Mouse (Mus musculus) cerebellum, postnatal 25 days (tissue): ENCODE measurements around the gene Nat9.

ENCODE experiments used
- DNase-seq, 2 experiments: peaks; one replicate each; pipeline ENCODE4 v3.0.0; 2021; ENCODE audit warnings: mixed read lengths in 2 of 2

Gene Nat9

DNA sequence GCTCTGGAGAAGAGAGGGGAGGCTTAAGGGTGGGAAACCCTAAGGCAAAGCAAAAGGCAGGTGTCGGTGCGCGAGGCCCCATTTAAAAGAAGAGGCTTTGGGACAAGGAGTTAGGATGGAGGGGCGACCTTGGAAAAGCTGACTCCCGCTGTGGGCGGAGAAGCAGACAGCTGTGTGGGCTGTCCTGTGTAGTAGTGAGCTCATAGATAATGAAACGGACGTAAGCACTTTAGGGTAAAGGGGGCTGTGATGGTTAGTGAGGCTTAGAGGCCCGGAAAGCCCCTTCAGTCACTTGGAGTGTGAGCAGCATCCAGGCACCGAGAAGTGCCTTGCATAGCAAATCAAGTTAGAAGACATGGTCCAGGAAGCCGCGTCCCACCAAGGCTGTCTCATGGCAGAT lies at the start of gene Nat9:
Gene Nat9, minus strand, starts transcription at position 167 of the 400 bp plus-strand sequence.
- DNase-seq, result no peak

- DNase-seq, result no peak
These were observed 48.9 kb upstream of the Nat9 start for GRCm38 (mm10) chr11:115236570-115236969.

DNA sequence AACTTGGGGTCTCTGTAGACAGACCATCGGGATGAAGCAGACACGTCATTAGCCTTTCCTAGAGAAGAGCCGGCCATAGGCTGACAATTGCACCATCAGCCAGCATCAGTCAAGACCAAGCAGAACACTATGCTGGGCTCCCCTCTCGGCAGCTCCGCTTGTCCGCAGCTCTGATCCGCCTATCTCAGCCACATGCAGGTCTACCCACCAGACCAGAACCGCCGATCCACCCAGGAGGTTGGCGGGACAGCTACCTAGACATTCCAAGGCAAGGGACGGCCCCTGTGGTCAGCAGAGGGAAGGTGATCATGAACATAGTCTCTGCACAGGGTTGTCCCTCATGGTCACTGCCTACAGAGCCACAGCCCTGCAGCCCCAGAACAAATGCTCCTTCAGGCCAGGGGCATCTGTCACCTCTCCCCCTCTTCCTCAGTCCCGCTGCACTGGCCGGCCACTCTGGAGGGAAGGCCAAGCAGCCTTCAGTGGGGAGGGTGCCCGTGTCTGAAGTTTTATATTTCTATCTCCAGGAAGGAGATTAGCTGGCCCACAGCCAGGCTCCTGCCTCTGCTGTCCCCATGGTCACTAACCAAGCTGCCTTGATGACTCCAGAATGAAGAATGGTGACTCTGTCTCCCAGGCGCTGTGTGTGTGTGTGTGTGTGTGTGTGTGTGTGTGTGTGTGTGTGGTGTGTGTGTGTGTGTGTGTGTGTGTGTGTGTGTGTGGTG lies 46.8 kb upstream of the Nat9 start:
- DNase-seq, result peak; percentile 57 to 71

DNA sequence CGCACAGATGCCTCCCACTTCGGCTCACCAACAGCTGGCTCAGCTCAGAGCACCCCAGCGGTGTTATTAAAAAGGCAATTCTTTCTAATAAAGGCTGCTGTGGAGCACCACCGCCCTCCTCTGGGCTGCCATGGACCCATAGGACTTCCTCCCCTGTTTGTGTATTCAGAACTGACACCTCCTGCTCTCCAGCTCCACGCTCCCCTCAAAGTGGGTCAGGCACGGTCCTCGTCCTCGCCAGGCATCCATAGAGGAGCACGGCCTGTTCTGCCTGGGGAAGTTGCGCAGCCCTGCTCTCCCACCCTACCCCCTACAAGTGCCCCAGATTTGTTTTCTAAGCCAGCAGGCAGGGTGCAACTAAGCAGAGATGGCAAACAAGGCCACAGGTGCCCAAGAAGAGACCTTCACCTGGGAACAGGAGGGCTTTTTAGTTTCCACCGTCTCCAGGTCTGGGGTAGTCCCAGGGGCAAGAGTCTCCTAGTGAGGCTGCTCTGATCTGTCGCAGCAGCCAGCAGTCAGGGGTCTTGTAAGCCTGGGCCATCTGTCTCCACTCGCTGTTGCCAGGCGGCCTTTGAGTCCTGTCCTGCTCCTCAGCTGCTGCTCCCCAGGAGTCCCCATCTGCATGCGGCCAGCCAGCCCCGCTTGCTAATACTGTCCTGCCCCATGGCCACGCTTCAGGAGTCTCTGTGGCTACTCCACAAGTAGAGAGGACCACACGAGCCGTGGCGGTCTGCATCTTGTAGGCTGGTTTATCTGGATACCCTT lies 46.0 kb upstream of the Nat9 start:
- peak; percentile 64 to 66 for DNase-seq

DNA sequence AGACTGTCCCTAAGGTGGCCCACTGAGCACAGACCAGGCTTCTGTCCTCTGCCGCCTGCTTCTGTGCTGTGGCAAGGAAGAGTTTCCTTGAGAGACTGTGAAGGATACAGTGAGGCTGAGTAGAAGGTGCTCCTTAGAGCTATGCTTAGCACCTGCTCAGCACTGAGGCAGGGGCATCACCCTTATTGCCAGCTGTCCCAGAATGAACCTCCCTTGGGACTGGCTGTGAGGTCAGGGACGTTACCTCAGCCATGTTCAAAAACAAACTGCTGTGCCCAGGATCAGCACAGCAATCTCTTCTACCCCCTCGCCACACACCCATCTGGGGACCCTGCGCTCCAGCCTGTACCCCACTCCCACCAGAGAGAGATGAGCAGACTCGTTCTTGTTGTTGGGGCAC lies 45.2 kb upstream of the Nat9 start:
- DNase-seq, result no peak

- DNase-seq, result no peak
These were observed 44.3 kb upstream of the Nat9 start for GRCm38 (mm10) chr11:115231924-115232323.

- no peak for DNase-seq
These were observed 43.7 kb upstream of the Nat9 start for GRCm38 (mm10) chr11:115231168-115231915.

- no peak for DNase-seq
These were observed 41.6 kb upstream of the Nat9 start for GRCm38 (mm10) chr11:115229021-115229930.

- DNase-seq, result no peak
These were observed 40.8 kb upstream of the Nat9 start for GRCm38 (mm10) chr11:115228430-115228829.

- DNase-seq, result peak in 1 of 2 experiments; percentile 63
These were observed 40.0 kb upstream of the Nat9 start for GRCm38 (mm10) chr11:115227640-115228039.

GRCm38 (mm10) chr11:115226811-115227491 lies 39.3 kb upstream of the Nat9 start:
- DNase-seq, result peak; percentile 72 to 73

- no peak for DNase-seq
These were observed 37.6 kb upstream of the Nat9 start for GRCm38 (mm10) chr11:115225301-115225700.

DNA sequence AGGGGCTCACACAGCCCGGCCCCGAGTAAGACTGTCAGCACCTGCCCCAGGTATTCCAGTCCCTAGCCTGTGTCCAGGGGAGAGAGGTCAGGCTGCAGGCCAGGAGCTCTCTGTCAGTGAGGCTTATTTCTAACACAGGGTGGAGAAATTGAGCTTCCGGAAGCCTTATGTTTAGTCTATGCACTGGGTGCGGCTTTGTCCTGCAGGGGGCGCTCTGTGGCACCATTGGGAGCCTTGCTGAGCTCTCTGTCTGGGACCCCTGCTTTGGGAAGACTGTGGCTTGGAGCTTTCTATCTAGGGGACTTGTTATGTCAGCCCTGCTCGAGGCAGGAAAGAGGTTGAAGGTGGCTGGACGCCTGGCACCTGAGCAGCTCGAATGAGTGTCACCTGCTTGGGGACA lies 37.2 kb upstream of the Nat9 start:
- DNase-seq, result peak; percentile 74 to 84

DNA sequence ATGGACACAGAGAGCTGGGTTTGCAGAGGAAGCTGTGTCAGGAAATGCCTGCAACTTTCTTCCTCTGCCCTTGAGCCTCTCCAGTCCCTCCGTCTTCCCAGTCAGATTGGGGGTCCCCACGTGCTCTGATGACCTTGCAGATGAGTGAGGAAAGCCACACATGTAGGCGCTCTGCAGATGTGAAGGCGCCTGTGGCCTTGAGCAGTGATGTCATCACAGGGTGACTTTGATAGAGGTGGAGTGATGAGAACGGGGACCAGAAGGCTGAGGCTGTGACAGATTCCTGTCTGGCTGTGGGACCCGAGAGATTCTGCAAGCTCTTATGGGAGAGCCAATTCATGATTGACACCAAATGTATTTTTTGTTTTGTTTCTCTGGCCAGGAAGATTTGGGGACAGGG lies 36.2 kb upstream of the Nat9 start:
- no peak for DNase-seq

DNA sequence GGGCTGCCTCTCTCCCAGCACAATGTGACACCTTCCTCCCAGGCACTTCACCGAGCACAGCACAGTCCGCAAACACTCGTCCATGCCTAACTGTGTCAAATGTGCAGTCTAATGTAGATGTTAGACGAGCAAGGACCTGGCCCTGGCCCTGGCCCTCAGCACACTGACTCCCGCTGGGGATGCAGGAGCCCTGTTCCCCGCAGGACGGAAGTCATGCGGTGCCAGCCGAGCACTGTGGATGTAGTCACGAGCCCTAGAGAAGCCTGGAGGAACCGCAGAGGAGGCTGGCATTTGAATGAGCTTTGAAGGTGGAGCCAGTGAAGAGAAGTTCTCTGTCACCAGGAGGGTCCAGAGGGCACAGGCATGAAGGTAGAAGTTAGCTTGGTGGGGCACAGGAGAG lies 35.8 kb upstream of the Nat9 start:
- DNase-seq, result peak; percentile 67 to 68

DNA sequence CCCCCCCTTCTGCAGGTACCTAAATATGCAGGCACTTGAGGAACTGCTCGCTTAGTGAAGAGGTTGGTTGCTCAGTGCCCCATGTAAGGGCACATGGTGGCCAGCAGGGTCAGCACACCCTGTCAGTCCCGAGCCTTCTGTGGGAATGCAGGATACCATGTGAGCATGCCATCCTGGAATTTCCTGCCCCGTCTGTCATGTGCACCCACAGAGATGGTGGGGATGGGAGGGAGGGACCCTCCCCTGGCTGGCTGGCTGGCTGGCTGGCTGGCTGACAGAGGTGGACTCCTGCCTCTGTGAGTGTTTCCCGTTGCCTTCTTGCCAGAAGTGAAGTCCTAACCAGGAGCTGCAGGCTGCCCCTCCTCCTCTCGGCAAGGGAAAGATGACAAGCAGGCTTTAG lies 34.9 kb upstream of the Nat9 start:
- no peak for DNase-seq

- DNase-seq, result no peak
These were observed 34.4 kb upstream of the Nat9 start for GRCm38 (mm10) chr11:115222077-115222476.

DNA sequence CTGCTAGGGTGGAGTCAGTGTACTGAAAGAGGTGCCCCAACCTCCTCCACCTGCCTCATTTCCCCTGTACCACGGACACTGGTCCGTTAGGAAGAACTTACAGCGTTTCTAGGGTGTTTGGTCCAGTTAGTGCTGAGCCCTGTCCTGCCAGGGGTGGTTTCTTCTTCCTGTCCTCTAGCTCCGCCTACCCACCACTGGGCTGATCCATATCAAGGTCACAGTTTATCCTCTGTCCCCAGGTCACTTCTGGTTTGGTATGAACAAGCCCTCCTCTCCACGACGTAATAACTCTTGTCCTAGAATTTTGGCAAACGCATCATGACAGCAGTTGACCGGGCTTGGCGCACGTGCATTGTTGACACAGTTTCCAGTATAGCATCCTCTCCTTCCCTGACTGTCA lies 32.0 kb upstream of the Nat9 start:
- DNase-seq, result no peak

GRCm38 (mm10) chr11:115219263-115219662 lies 31.6 kb upstream of the Nat9 start:
- DNase-seq, result peak; percentile 67 to 70

GRCm38 (mm10) chr11:115217439-115218410 lies 30.1 kb upstream of the Nat9 start:
- DNase-seq, result peak; percentile 97

- DNase-seq, result peak; percentile 47 to 48
These were observed 27.5 kb upstream of the Nat9 start for GRCm38 (mm10) chr11:115215123-115215522.
